Mouse (Mus musculus) heart, postnatal 0 days (tissue): ENCODE measurements at regions not wholly inside any gene's neighbourhood (a gene's known extent, or its start where the extent isn't known, plus 50 kb on each side); places are given as distances from the start of the nearest gene placed in this dataset.

Source experiments
- ATAC-seq: fragments of 200-750 bp; cut with Nextera tagmentation; 2 replicates; pipeline ENCODE4 v1.8.0; 2017; ENCODE audit warnings: low read depth, moderate number of reproducible peaks, moderate library complexity; ENCODE audit not compliant: insufficient read depth
- DNase-seq: peaks from one replicate; pipeline ENCODE4 v3.0.0-alpha.2; 2016; ENCODE audit warnings: low spot score
- H3K27ac ChIP-seq: fragments of 300-500 bp; sonication (generic); 2 replicates; pipeline ENCODE4 v1.5.1; 2014; ENCODE audit warnings: low read depth, mild to moderate bottlenecking
- H3K27me3 ChIP-seq: fragments of 300-500 bp; sonication (generic); 2 replicates; pipeline ENCODE4 v1.6.1; 2014; ENCODE audit warnings: low read length, mixed read lengths; ENCODE audit not compliant: control insufficient read depth, insufficient read depth
- H3K36me3 ChIP-seq: fragments of 300-500 bp; sonication (generic); replicated peaks from 2 replicates; pipeline ENCODE4 v1.6.1; 2014; ENCODE audit warnings: low read length, mixed read lengths; ENCODE audit not compliant: control insufficient read depth, insufficient read depth
- H3K4me1 ChIP-seq: fragments of 300-500 bp; sonication (generic); 2 replicates; pipeline ENCODE4 v1.6.1; 2014; ENCODE audit warnings: antibody characterized with exemption; ENCODE audit not compliant: control insufficient read depth, insufficient read depth
- H3K4me2 ChIP-seq: fragments of 300-500 bp; sonication (generic); 2 replicates; pipeline ENCODE4 v1.6.1; 2014; ENCODE audit warnings: low read depth, mild to moderate bottlenecking, low read length, moderate library complexity
- H3K4me3 ChIP-seq: fragments of 300-500 bp; sonication (generic); 2 replicates; pipeline ENCODE4 v1.5.1; 2014; ENCODE audit warnings: low read depth, low read length
- H3K9ac ChIP-seq: fragments of 300-500 bp; sonication (generic); replicated peaks from 2 replicates; pipeline ENCODE4 v1.6.1; 2014; ENCODE audit warnings: low read depth, low read length, mixed read lengths
- H3K9me3 ChIP-seq: fragments of 300-500 bp; sonication (generic); replicated peaks from 2 replicates; pipeline ENCODE4 v1.6.1; 2016; ENCODE audit warnings: low read length; ENCODE audit not compliant: control insufficient read depth
- CTCF ChIP-seq: IDR thresholded peaks from 2 replicates; pipeline ENCODE4 v1.5.1; 2016; ENCODE audit warnings: antibody characterized with exemption, control low read depth, low read depth
- EP300 ChIP-seq: IDR thresholded peaks from 2 replicates; pipeline ENCODE4 v1.6.1; 2016; ENCODE audit warnings: antibody characterized with exemption, low read depth
- WGBS: fragments of 180-500 bp; shearing (Covaris S2); extraction: QIAGEN DNeasy Blood & Tissue Kit; methylation state at CpG from one replicate; pipeline ENCODE4 v1.1.7; 2014; 5-methylcytosine and 5-hydroxymethylcytosine counted together

DNA sequence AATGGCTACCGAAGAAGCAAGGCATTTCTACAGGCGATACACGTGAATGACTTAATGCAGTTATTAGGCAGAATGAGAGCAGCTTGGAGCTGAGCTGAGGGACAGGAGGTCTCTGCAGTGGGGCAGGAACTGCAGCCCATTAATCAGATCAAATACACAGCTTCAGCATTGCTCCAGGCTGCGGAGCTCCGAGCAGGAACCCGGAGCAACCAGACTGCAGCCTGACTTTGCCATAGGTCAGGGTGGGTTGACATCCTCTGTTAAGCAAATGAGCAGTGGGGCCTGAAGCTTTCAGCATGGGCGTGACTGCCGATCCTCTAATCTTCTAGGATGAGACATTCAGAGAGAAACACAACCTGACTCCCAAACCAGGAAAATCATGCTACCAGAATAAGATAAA, 555.4 kb upstream of the Slc35b3 start:
- 69% methylated on average over 8 of the region's 8 CpGs for WGBS
- TF ChIP-seq CTCF (no peak), EP300 (no peak)
- H3K4me3 ChIP-seq = no peak overlapping the region
- no peak for DNase-seq
- H3K36me3 ChIP-seq = no peaks in the 10 kb centered on the region
- no peaks in the 10 kb centered on the region for H3K27me3 ChIP-seq
- no peak overlapping the region for H3K27ac ChIP-seq
- no peak overlapping the region for H3K9ac ChIP-seq
- H3K9me3 ChIP-seq = no peaks in the 10 kb centered on the region
- no peak overlapping the region for H3K4me2 ChIP-seq
- no peak for ATAC-seq
- H3K4me1 ChIP-seq = no peaks in the 10 kb centered on the region

- WGBS = 62% methylated on average over 7 of the region's 7 CpGs
- no peaks in the 10 kb centered on the region for H3K27me3 ChIP-seq
- no peak for DNase-seq
- TF ChIP-seq EP300 (no peak), CTCF (no peak)
- H3K36me3 ChIP-seq = no peaks in the 10 kb centered on the region
- no peak overlapping the region for H3K9ac ChIP-seq
- no peaks in the 10 kb centered on the region for H3K4me1 ChIP-seq
- no peaks in the 10 kb centered on the region for H3K9me3 ChIP-seq
- no peak overlapping the region for H3K4me3 ChIP-seq
- ATAC-seq = no peak
- no peak overlapping the region for H3K4me2 ChIP-seq
- H3K27ac ChIP-seq = no peak overlapping the region
Measured at GRCm38 (mm10) chr13:39489806-39490205, 529.1 kb upstream of the Slc35b3 start.

GRCm38 (mm10) chr13:39472621-39473020, 511.9 kb upstream of the Slc35b3 start:
- DNase-seq = peak; percentile 17
- no peaks in the 10 kb centered on the region for H3K27me3 ChIP-seq
- H3K9ac ChIP-seq = no peak overlapping the region
- 21% methylated on average over 6 of the region's 6 CpGs for WGBS
- no peaks in the 10 kb centered on the region for H3K4me1 ChIP-seq
- no peak for ATAC-seq
- TF ChIP-seq EP300 (no peak), CTCF (no peak)
- no peak overlapping the region for H3K4me3 ChIP-seq
- no peaks in the 10 kb centered on the region for H3K36me3 ChIP-seq
- H3K4me2 ChIP-seq = no peak overlapping the region
- H3K27ac ChIP-seq = no peak overlapping the region
- no peaks in the 10 kb centered on the region for H3K9me3 ChIP-seq

- TF ChIP-seq CTCF (no peak), EP300 (no peak)
- H3K4me1 ChIP-seq = no peaks in the 10 kb centered on the region
- H3K27ac ChIP-seq = no peak overlapping the region
- H3K36me3 ChIP-seq = no peaks in the 10 kb centered on the region
- H3K4me2 ChIP-seq = no peak overlapping the region
- no peak overlapping the region for H3K4me3 ChIP-seq
- WGBS = 87% methylated on average over 13 of the region's 13 CpGs
- ATAC-seq (no peak), DNase-seq (no peak)
- no peak overlapping the region for H3K9ac ChIP-seq
- no peaks in the 10 kb centered on the region for H3K27me3 ChIP-seq
- H3K9me3 ChIP-seq = no peaks in the 10 kb centered on the region
Measured at GRCm38 (mm10) chr13:39441799-39442198, 481.1 kb upstream of the Slc35b3 start.

- 18% methylated on average over 8 of the region's 8 CpGs for WGBS
- TF ChIP-seq CTCF (peak; percentile 83), EP300 (no peak)
- Histone ChIP-seq H3K4me3 (no peak overlapping the region), H3K4me2 (no peak overlapping the region), H3K9me3 (no peaks in the 10 kb centered on the region), H3K4me1 (no peaks in the 10 kb centered on the region), H3K36me3 (no peaks in the 10 kb centered on the region), H3K27ac (no peak overlapping the region), H3K9ac (no peak overlapping the region), H3K27me3 (no peaks in the 10 kb centered on the region)
- ATAC-seq (no peak), DNase-seq (peak; percentile 14)
Measured at GRCm38 (mm10) chr13:39440907-39441306, 480.2 kb upstream of the Slc35b3 start.

GRCm38 (mm10) chr13:39440336-39440735, 479.7 kb upstream of the Slc35b3 start:
- no peak overlapping the region for H3K27ac ChIP-seq
- WGBS = 84% methylated on average over 10 of the region's 10 CpGs
- TF ChIP-seq EP300 = no peak
- TF ChIP-seq CTCF = no peak
- H3K4me3 ChIP-seq = no peak overlapping the region
- H3K4me1 ChIP-seq = no peaks in the 10 kb centered on the region
- no peaks in the 10 kb centered on the region for H3K27me3 ChIP-seq
- no peak overlapping the region for H3K9ac ChIP-seq
- H3K4me2 ChIP-seq = no peak overlapping the region
- DNase-seq (no peak), ATAC-seq (no peak)
- no peaks in the 10 kb centered on the region for H3K36me3 ChIP-seq
- no peaks in the 10 kb centered on the region for H3K9me3 ChIP-seq
